Mouse (Mus musculus): ENCODE data around the gene Rybp. TPM values are rescaled to one million over a fixed set of nuclear protein-coding genes. Genes with fewer than 3 reads are reported as not detected.

Gene Rybp
- polyA plus RNA-seq, 1 experiment: 8.6 TPM

GRCm38 (mm10) chr6:100270765-100271164 lies 16.5 kb downstream of the Rybp start:
- Histone ChIP-seq H3K4me1 (ENCODE audit: control insufficient read depth, insufficient read depth, insufficient read length, low read length) (no peaks in the 10 kb centered on the region), H3K27ac (replicated peaks; ENCODE audit: low read depth, low read length) (no peak overlapping the region), H3K4me3 (ENCODE audit: insufficient read depth, low read depth, low read length) (no peak overlapping the region)

- Histone ChIP-seq H3K4me1 (ENCODE audit: control insufficient read depth, insufficient read depth, insufficient read length, low read length) (peaks cover 3% of the 10 kb centered on the region; the same call in 1 of the 2 replicates), H3K27ac (replicated peaks; ENCODE audit: low read depth, low read length) (no peak overlapping the region), H3K4me3 (ENCODE audit: insufficient read depth, low read depth, low read length) (no peak overlapping the region)
These were observed 27.7 kb downstream of the Rybp start for GRCm38 (mm10) chr6:100259607-100260006.

DNA sequence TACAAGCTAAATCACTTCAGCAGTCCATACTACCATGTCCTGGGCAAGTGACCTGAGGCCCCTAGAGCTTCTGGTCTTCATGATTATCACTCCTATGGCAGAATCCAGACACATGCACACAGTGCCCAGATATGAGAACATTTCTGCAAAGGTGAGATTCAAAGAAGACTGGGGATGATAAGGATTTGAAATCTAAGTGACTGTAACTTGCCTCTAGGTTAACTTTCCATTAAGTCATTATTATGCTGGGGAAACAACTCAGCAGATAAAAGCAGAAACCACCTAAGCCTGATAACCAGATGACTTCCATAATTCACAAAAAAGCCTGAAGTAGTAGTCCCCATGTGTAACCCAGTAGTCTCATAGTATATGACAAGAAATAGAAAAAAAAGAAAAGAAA lies 29.0 kb downstream of the Rybp start:
- H3K4me1 ChIP-seq (ENCODE audit: control insufficient read depth, insufficient read depth, insufficient read length, low read length): peaks cover 3% of the 10 kb centered on the region; the same call in 1 of the 2 replicates
- H3K4me3 ChIP-seq (ENCODE audit: insufficient read depth, low read depth, low read length): no peak overlapping the region

GRCm38 (mm10) chr6:100255411-100255810 lies 31.9 kb downstream of the Rybp start:
- Histone ChIP-seq H3K4me3 (ENCODE audit: insufficient read depth, low read depth, low read length) (no peak overlapping the region), H3K4me1 (ENCODE audit: control insufficient read depth, insufficient read depth, insufficient read length, low read length) (0 out of 2 replicates have a peak, but pooled peaks cover 3% of the 10 kb centered on the region), H3K27ac (replicated peaks; ENCODE audit: low read depth, low read length) (no peak overlapping the region)

More for the DNA sequence above, 29.0 kb downstream of the Rybp start:
- no peak overlapping the region for H3K27ac ChIP-seq (replicated peaks; ENCODE audit: low read depth, low read length)

GRCm38 (mm10) chr6:100254671-100255070 lies 32.6 kb downstream of the Rybp start:
- Histone ChIP-seq H3K4me3 (ENCODE audit: insufficient read depth, low read depth, low read length) (no peak overlapping the region), H3K27ac (replicated peaks; ENCODE audit: low read depth, low read length) (no peak overlapping the region), H3K4me1 (ENCODE audit: control insufficient read depth, insufficient read depth, insufficient read length, low read length) (0 out of 2 replicates have a peak, but pooled peaks cover 3% of the 10 kb centered on the region)

DNA sequence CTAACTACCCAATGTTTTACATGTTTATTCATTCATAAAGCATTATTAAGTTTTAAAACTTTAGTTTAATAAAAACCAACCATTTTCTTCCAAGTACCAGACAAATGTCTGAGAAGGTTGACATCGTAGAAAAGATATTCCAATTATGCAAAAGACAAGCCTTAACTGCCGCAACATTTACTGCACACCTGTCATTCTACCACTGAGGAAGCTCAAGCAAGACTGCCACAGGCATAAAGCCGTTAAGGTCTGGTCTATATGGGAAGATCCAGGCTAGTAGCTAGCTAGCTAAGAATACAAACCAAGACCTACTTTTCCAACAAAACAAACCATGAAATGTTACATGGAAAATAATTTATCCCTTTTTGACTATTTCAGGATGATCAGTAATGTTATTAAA lies 42.8 kb downstream of the Rybp start:
- Histone ChIP-seq H3K27ac (replicated peaks; ENCODE audit: low read depth, low read length) (no peak overlapping the region), H3K4me3 (ENCODE audit: insufficient read depth, low read depth, low read length) (no peak overlapping the region), H3K4me1 (ENCODE audit: control insufficient read depth, insufficient read depth, insufficient read length, low read length) (no peaks in the 10 kb centered on the region)

DNA sequence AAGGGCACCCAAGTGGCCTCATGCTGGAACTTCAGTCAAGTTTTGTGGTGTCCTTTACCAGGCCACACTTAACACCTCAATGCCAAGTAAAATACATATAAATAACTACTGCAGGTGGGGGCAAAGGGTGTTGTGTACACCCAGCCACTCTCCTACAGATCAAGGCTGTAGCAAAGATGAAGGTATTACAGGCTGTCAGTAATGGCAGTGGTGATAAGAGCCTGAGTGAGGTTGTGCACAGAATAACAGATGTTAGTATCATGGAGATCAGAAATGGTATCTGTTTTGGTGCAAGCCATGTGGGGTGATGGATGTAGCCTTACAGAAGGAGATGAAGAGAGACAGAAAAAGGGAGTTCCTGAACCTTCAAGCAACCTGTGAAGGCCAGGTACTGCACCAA lies 52.2 kb downstream of the Rybp start:
- Histone ChIP-seq H3K4me3 (ENCODE audit: insufficient read depth, low read depth, low read length) (no peak overlapping the region), H3K27ac (replicated peaks; ENCODE audit: low read depth, low read length) (no peak overlapping the region), H3K4me1 (ENCODE audit: control insufficient read depth, insufficient read depth, insufficient read length, low read length) (no peaks in the 10 kb centered on the region)

- Histone ChIP-seq H3K4me1 (ENCODE audit: control insufficient read depth, insufficient read depth, insufficient read length, low read length) (no peaks in the 10 kb centered on the region), H3K4me3 (ENCODE audit: insufficient read depth, low read depth, low read length) (no peak overlapping the region), H3K27ac (replicated peaks; ENCODE audit: low read depth, low read length) (no peak overlapping the region)
These were observed 53.8 kb downstream of the Rybp start for GRCm38 (mm10) chr6:100233522-100233921.

DNA sequence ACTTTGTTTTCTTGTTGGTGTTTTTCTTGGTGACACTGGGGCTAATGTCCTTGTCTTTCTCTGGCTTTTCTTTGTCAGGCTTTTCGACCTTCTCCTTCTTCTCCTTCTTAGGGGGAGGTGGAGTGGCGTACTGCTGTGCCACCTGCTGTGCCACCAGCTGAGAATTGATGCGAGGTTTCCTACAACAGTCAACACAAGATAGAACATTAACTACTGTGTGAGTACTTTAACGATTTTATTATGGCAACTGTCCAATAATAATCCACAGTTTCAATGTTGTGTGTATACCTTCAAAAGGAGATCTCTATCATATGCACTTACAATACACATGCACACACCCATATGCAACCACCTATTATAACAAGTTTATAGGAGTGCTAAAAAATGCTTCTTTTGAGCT lies 54.2 kb downstream of the Rybp start:
- H3K4me1 ChIP-seq (ENCODE audit: control insufficient read depth, insufficient read depth, insufficient read length, low read length): peaks cover under 1% of the 10 kb centered on the region; the same call in 1 of the 2 replicates
- no peak overlapping the region for H3K27ac ChIP-seq (replicated peaks; ENCODE audit: low read depth, low read length)
- H3K4me3 ChIP-seq (ENCODE audit: insufficient read depth, low read depth, low read length): no peak overlapping the region

DNA sequence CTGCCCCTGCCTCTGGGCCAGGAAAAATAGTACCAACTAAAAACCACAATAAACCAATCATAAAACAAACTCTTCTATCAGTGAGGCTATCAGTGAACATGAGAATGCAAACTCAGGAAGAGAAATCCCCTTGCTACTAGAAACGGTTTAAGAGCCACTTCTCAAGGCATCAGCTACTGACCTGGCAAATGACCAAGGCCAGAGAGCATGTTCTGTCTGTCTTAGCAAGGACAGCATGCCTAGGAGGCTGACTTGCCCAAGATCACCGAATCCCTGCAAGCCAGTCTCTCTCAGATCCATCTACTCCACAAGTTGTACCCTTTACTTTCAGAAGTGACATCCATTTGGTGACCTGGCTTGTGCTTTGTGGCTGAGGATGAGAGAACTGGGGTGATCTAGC lies 61.1 kb downstream of the Rybp start:
- no peak overlapping the region for H3K27ac ChIP-seq (replicated peaks; ENCODE audit: low read depth, low read length)
- no peak overlapping the region for H3K4me3 ChIP-seq (ENCODE audit: insufficient read depth, low read depth, low read length)

GRCm38 (mm10) chr6:100223932-100224331 lies 63.4 kb downstream of the Rybp start:
- H3K4me3 ChIP-seq (ENCODE audit: insufficient read depth, low read depth, low read length): no peak overlapping the region
- H3K27ac ChIP-seq (replicated peaks; ENCODE audit: low read depth, low read length): no peak overlapping the region
- H3K4me1 ChIP-seq (ENCODE audit: control insufficient read depth, insufficient read depth, insufficient read length, low read length): peaks cover 6% of the 10 kb centered on the region; the same call in 1 of the 2 replicates

More for the DNA sequence above, 61.1 kb downstream of the Rybp start:
- H3K4me1 ChIP-seq (ENCODE audit: control insufficient read depth, insufficient read depth, insufficient read length, low read length): peaks cover 6% of the 10 kb centered on the region; the same call in 1 of the 2 replicates

GRCm38 (mm10) chr6:100223435-100223834 lies 63.9 kb downstream of the Rybp start:
- no peak overlapping the region for H3K27ac ChIP-seq (replicated peaks; ENCODE audit: low read depth, low read length)
- H3K4me1 ChIP-seq (ENCODE audit: control insufficient read depth, insufficient read depth, insufficient read length, low read length): peaks cover 6% of the 10 kb centered on the region; the same call in 1 of the 2 replicates
- no peak overlapping the region for H3K4me3 ChIP-seq (ENCODE audit: insufficient read depth, low read depth, low read length)

- Histone ChIP-seq H3K4me1 (ENCODE audit: control insufficient read depth, insufficient read depth, insufficient read length, low read length) (peaks cover 5% of the 10 kb centered on the region; the same call in 1 of the 2 replicates), H3K27ac (replicated peaks; ENCODE audit: low read depth, low read length) (no peak overlapping the region), H3K4me3 (ENCODE audit: insufficient read depth, low read depth, low read length) (no peak overlapping the region)
These were observed 64.4 kb downstream of the Rybp start for GRCm38 (mm10) chr6:100222927-100223326.

GRCm38 (mm10) chr6:100221803-100222202 lies 65.5 kb downstream of the Rybp start:
- Histone ChIP-seq H3K4me3 (ENCODE audit: insufficient read depth, low read depth, low read length) (no peak overlapping the region), H3K4me1 (ENCODE audit: control insufficient read depth, insufficient read depth, insufficient read length, low read length) (no peaks in the 10 kb centered on the region), H3K27ac (replicated peaks; ENCODE audit: low read depth, low read length) (no peak overlapping the region)

GRCm38 (mm10) chr6:100220917-100221560 lies 66.2 kb downstream of the Rybp start:
- no peak overlapping the region for H3K27ac ChIP-seq (replicated peaks; ENCODE audit: low read depth, low read length)
- H3K4me1 ChIP-seq (ENCODE audit: control insufficient read depth, insufficient read depth, insufficient read length, low read length): 0 out of 2 replicates have a peak, but pooled peaks cover 5% of the 10 kb centered on the region
- no peak overlapping the region for H3K4me3 ChIP-seq (ENCODE audit: insufficient read depth, low read depth, low read length)

- no peak overlapping the region for H3K4me3 ChIP-seq (ENCODE audit: insufficient read depth, low read depth, low read length)
- no peak overlapping the region for H3K27ac ChIP-seq (replicated peaks; ENCODE audit: low read depth, low read length)
- peaks cover 8% of the 10 kb centered on the region; the same call in 1 of the 2 replicates for H3K4me1 ChIP-seq (ENCODE audit: control insufficient read depth, insufficient read depth, insufficient read length, low read length)
These were observed 67.3 kb downstream of the Rybp start for GRCm38 (mm10) chr6:100219971-100220370.
